Mouse (Mus musculus) inflammation-experienced regulatory T-cells (primary cell): ENCODE results near the gene Rpl35a. TPM values are rescaled to one million over a fixed set of nuclear protein-coding genes. Genes with fewer than 3 reads are reported as not detected.

ENCODE experiments used
- polyA plus RNA-seq, 2 experiments: library from polyadenylated mRNA; unstranded; fragments of 100-300 nt; shearing (Covaris generic); gene quantifications; one replicate each; pipeline ENCODE4 v1.2.1; 2017

Gene Rpl35a
- polyA plus RNA-seq = 100 to 1,000 TPM; 521 to 528 TPM

GRCm38 (mm10) chr16:33056095-33056785, at the start of gene Rpl35a, which contains the start of gene Iqcg:
Rpl35a (plus strand) TSS chr16:33056453.
Iqcg (minus strand) TSS chr16:33056218.

GRCm38 (mm10) chr16:33062024-33062681, 5.9 kb downstream of the Rpl35a start, which contains the start of gene Lmln:
Lmln (plus strand) TSS chr16:33062521.

Other genes with a start within 250 kb of the Rpl35a start
- not detected for gene Smbd1, start 246.0 kb upstream of the Rpl35a start, polyA plus RNA-seq
- 10 to 100 TPM; 61.5 to 78.6 TPM for gene Fyttd1, start 179.0 kb upstream of the Rpl35a start, polyA plus RNA-seq
- gene Rubcn, start 178.7 kb upstream of the Rpl35a start, polyA plus RNA-seq = 10 to 100 TPM; 17.9 to 25.4 TPM
- gene Lrch3, start 142.4 kb upstream of the Rpl35a start, polyA plus RNA-seq = 10 to 100 TPM; 58.2 to 73.5 TPM
- 1 to 10 TPM in 1 of 2 experiments, under 1 TPM in 1; 0.86 to 1.5 TPM for gene Iqcg, start 235 bp upstream of the Rpl35a start, polyA plus RNA-seq
- 1 to 10 TPM; 1.3 to 1.8 TPM for gene Lmln, start 6.1 kb downstream of the Rpl35a start, polyA plus RNA-seq
- 10 to 100 TPM; 26.9 to 37.5 TPM for gene Osbpl11, start 128.6 kb downstream of the Rpl35a start, polyA plus RNA-seq
- 100 to 1,000 TPM; 103 to 113 TPM for gene Snx4, start 195.0 kb downstream of the Rpl35a start, polyA plus RNA-seq